Mouse (Mus musculus): ENCODE results near the gene Camsap2.

DNA sequence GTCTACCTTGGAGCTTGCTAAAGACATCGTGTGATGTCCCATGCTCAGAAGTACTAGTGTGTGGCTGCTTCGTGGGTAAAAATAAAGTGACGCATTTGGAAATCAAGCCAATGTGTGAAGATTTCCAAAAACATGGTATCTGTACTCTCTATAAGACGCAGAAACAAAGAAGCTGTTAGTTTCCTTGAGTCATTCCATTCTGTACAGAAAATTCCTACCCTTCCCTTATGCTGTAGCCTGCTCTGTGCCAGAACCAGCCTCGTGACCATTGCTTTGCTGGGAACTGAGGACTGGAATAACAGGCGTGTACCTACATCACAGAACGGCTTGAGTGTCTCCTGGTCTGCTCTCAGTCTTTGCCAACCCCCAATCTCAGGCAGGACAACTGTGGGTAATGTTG is 104.1 kb downstream of the Camsap2 start:
- TF ChIP-seq POLR2A (IDR thresholded peaks at IDR 0.05; ENCODE audit: extremely low read depth, insufficient read depth, low read length) = no peak
- TF ChIP-seq CTCF (IDR thresholded peaks at IDR 0.05; ENCODE audit: extremely low read depth, insufficient read depth, low read length) = no peak
